Mouse (Mus musculus) hindbrain, embryonic 10.5 days (tissue): ENCODE data around the gene Chrna9. TPM values are rescaled to one million over a fixed set of nuclear protein-coding genes. Genes with fewer than 3 reads are reported as not detected.

Source experiments
- DNase-seq: peaks from one replicate; pipeline ENCODE4 v3.0.0-alpha.2; 2017; ENCODE audit warnings: low spot score
- H3K27ac ChIP-seq: fragments of 300-500 bp; sonication (generic); 2 replicates; pipeline ENCODE4 v1.5.1; 2016; ENCODE audit warnings: mild to moderate bottlenecking, moderate library complexity
- H3K27me3 ChIP-seq: fragments of 300-500 bp; sonication (generic); 2 replicates; pipeline ENCODE4 v1.6.1; 2016; ENCODE audit warnings: mild to moderate bottlenecking; ENCODE audit not compliant: poor library complexity, insufficient read depth, severe bottlenecking
- H3K36me3 ChIP-seq: fragments of 300-500 bp; sonication (generic); 2 replicates; pipeline ENCODE4 v1.6.1; 2016; ENCODE audit warnings: mild to moderate bottlenecking, moderate library complexity
- H3K4me1 ChIP-seq: fragments of 300-500 bp; sonication (generic); replicated peaks from 2 replicates; pipeline ENCODE4 v1.6.1; 2016; ENCODE audit warnings: mild to moderate bottlenecking
- H3K4me3 ChIP-seq: fragments of 300-500 bp; sonication (generic); 2 replicates; pipeline ENCODE4 v1.5.1; 2016; ENCODE audit warnings: mild to moderate bottlenecking, moderate library complexity
- H3K9me3 ChIP-seq: fragments of 300-500 bp; sonication (generic); 2 replicates; pipeline ENCODE4 v1.6.1; 2016; ENCODE audit warnings: mild to moderate bottlenecking, moderate library complexity
- WGBS: fragments of 180-500 bp; shearing (Covaris S2); methylation state at CpG from one replicate; pipeline ENCODE4 v1.1.7; 2016; 5-methylcytosine and 5-hydroxymethylcytosine counted together
- polyA plus RNA-seq: library from polyadenylated mRNA; unstranded; fragments of >200 nt; fragmentation: Nextera tagmentation; extraction: Ambion mirVana; gene quantifications from 2 replicates; pipeline ENCODE4 v1.2.1, GENCODE M21; 2016

Chrna9 gene
- polyA plus RNA-seq, 1 experiment from 2014 or later: 0.31 TPM

DNA sequence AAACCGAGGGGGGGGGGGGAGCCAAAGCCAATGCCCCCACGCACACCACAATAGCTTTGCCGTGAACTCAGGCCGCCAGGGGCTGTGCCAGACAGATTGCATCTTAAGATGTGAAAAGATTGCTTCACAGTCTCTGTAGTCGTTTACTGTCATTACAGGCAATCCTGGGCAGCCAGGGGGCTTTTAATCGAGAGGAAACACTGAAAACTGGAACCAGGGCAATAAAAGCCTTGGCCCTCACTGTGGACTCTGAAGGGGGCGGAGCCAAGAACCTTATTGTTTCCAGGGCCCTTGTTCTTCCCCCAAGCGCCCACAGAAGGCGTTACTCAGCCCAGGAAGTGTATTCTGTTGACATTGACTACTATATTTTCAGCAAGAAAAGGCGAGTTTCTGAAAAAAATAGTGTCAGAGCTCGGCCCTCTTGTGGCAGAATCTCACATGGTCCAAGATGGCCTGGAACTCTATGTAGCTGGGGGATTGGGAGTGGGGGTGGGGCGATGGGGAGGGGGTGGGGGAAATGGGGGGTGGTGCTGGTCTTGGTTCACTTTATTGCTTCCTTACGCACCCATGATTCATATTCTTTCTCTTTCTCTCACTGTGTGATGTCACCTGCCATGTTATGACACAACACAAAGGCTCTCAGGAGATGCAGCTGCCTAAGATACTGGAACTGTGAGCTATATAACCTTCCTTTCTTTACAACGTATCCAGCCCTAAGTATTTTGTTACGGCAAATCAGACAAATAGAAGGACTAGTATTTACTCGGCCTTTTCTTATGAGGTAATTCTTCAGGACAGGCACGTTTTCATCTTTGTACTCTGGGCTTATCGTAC lies 16.2 kb downstream of the Chrna9 start:
- no peaks in the 10 kb centered on the region for H3K36me3 ChIP-seq
- no peaks in the 10 kb centered on the region for H3K9me3 ChIP-seq
- no peaks in the 10 kb centered on the region for H3K27me3 ChIP-seq
- peak overlapping the region; percentile 24 for H3K4me3 ChIP-seq
- 55% methylated on average over 18 of the region's 18 CpGs for WGBS
- peak overlapping the region; percentile 91 for H3K27ac ChIP-seq
- H3K4me1 ChIP-seq: peaks cover 37% of the 10 kb centered on the region
- DNase-seq: peak; percentile 71

GRCm38 (mm10) chr5:65951513-65951909 lies 16.8 kb downstream of the Chrna9 start:
- 70% methylated on average over 4 of the region's 4 CpGs for WGBS
- Histone ChIP-seq H3K27ac (peak overlapping the region; percentile 91), H3K4me3 (no peak overlapping the region), H3K4me1 (peaks cover 39% of the 10 kb centered on the region), H3K36me3 (no peaks in the 10 kb centered on the region), H3K27me3 (no peaks in the 10 kb centered on the region), H3K9me3 (no peaks in the 10 kb centered on the region)
- DNase-seq: no peak

DNA sequence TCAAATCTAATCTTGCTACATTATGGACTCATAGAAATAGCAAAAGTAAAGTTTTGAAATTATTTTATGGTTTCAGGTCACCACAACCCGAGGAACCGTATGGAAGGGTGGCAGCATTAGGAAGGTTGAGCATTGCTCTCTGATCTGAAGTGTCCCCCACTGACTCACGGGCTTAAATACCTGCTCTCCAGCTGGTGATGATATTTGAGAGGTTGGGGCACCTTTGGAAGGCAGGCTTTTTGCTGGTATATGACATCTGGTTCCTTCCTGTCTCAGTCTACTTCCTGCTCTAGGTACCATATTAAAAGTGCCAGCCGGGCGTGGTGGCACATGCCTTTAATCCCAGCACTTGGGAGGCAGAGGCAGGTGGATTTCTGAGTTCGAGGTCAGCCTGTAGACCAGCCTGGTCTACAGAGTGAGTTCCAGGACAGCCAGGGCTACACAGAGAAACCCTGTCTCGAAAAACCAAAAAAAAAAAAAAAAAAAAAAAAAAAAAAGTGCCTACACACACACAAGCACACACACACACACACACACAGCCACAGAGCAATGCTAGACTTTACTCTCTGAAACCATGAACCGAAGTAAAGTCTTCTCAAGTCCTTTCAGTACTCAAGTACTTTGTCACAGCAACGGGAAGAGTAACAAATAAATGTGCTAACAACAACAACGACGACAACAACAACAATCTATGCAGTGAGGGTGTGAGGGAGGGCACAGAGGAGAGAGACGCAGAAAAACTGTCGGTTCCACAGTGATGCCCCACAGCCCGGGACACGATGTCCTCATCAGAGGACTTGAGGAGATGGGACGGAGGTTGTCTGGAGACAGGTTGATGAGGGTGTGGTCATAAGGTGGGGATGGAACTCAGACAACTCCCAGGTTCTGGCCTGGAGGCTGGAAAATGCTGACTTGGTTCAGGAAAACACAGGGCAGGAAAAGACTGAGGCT lies 19.7 kb downstream of the Chrna9 start:
- H3K27me3 ChIP-seq: no peaks in the 10 kb centered on the region
- no peak for DNase-seq
- no peaks in the 10 kb centered on the region for H3K9me3 ChIP-seq
- 94% methylated on average over 16 of the region's 16 CpGs for WGBS
- H3K27ac ChIP-seq: peak overlapping the region; percentile 81
- peaks cover 32% of the 10 kb centered on the region for H3K4me1 ChIP-seq
- no peaks in the 10 kb centered on the region for H3K36me3 ChIP-seq
- H3K4me3 ChIP-seq: no peak overlapping the region

DNA sequence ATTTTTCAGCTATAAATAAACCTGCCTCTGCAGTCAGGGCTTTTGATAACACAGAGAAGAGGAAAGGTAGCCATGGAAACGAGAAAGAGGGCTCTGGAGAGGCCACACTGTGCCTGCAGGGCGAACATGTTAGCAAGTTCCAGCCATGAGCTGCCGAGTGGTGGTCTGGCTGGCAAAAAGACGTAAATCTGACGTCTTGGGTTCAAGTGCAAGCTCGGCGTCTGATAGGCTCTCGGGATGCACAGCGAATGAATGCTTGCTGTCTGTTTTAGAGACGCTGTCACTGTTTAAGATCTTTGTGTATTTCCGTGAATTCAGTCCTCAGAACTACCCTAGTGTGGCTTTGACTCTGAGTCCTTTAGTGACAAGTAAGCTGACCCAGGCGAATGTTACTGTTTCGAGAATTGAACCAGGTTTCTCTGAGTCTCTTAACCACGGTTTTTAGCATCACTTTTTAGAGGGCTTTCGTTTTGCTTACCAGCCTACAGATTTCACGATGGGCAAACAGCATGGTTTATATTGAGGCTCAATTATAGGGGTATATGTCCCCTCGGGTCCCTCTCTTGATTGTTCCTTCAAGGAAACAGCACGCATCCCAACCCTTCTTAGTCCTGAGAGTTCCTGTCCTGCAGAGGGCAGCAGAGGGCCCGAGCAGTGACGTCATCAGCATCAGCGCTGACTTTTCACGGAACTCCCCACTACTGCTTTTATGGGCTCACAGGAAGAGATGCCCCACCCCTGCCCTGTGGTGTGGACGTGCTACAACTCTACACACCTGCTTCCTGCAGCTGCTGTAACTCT lies 20.8 kb downstream of the Chrna9 start:
- peak; percentile 83 for DNase-seq
- 45% methylated on average over 23 of the region's 23 CpGs for WGBS

DNA sequence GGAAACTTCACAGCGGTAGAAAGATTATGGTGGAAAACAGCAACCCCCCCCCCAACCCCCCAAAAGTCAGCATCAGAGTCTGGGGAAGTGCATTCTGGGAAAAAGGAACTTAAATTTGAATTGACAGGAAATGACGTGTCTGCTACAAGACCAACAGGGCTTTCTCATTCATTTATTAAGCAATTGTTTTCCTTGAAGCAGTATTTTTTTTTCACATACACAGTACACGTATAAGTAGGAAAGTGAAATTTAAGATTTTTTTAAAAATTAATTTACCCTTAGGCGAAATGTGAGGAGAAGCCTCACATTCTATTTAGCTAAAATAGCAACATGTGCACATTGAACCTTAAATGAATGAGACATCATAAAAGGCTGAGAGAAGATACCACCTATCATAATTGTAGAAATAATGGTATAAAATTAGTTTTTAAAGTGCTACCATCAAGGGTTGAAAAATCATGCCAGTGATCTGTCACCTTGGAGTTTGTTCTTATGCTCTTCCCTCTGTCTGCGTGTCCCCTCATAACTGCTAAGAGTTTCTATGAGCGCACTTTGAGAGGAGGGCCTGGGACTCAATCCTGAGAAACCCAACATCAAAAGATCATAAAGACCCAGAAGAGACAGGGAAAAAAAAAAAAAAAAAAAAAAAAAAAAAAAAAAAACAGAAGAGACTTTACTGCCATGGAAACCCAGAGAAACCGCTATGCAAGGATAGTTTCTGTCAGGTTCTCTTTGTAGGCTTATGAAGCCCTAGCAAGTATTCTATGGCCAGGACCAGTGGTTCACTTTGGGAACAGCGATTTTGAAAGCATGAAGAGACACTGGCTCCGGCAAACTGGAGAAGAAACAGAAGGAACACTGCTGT lies 21.7 kb downstream of the Chrna9 start:
- Histone ChIP-seq H3K27me3 (no peaks in the 10 kb centered on the region), H3K36me3 (no peaks in the 10 kb centered on the region), H3K4me3 (peak overlapping the region; percentile 45), H3K4me1 (peaks cover 16% of the 10 kb centered on the region), H3K27ac (peak overlapping the region; percentile 81), H3K9me3 (no peaks in the 10 kb centered on the region)
- no peak for DNase-seq
- WGBS: 80% methylated on average over 9 of the region's 9 CpGs

More for the DNA sequence above, 20.8 kb downstream of the Chrna9 start:
- no peaks in the 10 kb centered on the region for H3K9me3 ChIP-seq
- H3K27ac ChIP-seq: peak overlapping the region; percentile 81
- no peaks in the 10 kb centered on the region for H3K27me3 ChIP-seq
- H3K36me3 ChIP-seq: no peaks in the 10 kb centered on the region
- H3K4me1 ChIP-seq: peaks cover 24% of the 10 kb centered on the region
- H3K4me3 ChIP-seq: peak overlapping the region; percentile 45

GRCm38 (mm10) chr5:65958597-65958996 lies 23.9 kb downstream of the Chrna9 start:
- H3K4me1 ChIP-seq: peaks cover 13% of the 10 kb centered on the region
- DNase-seq: no peak
- WGBS: 6% methylated on average over 4 of the region's 4 CpGs

GRCm38 (mm10) chr5:65959893-65960596 lies 25.3 kb downstream of the Chrna9 start:
- Histone ChIP-seq H3K4me1 (peaks cover 9% of the 10 kb centered on the region), H3K36me3 (no peaks in the 10 kb centered on the region), H3K27me3 (no peaks in the 10 kb centered on the region), H3K4me3 (no peak overlapping the region), H3K9me3 (no peaks in the 10 kb centered on the region), H3K27ac (no peak overlapping the region)
- no peak for DNase-seq
- WGBS: 74% methylated on average over 5 of the region's 5 CpGs

More at GRCm38 (mm10) chr5:65958597-65958996, 23.9 kb downstream of the Chrna9 start:
- Histone ChIP-seq H3K27ac (no peak overlapping the region), H3K4me3 (no peak overlapping the region), H3K27me3 (no peaks in the 10 kb centered on the region), H3K36me3 (no peaks in the 10 kb centered on the region), H3K9me3 (no peaks in the 10 kb centered on the region)

DNA sequence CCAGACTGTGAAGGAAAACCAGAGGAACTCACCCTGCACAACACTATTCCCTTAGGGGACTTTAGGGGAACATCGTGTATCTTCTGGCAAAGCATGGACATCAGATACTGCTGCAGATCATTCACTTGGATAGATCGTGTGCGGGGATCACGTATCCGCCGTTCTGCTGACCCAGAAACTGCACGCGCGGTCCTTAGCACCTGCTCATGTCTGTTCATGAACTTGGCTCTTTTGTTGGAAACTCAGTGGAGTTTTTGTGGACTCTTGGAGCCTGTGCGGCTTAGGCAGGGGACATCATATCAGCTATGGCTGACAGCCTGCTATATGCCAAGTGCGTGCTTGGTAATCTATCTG lies 25.9 kb downstream of the Chrna9 start:
- no peak overlapping the region for H3K27ac ChIP-seq
- H3K27me3 ChIP-seq: no peaks in the 10 kb centered on the region
- peaks cover 4% of the 10 kb centered on the region; the same call in 1 of the 2 replicates for H3K4me1 ChIP-seq
- 93% methylated on average over 11 of the region's 11 CpGs for WGBS
- no peak overlapping the region for H3K4me3 ChIP-seq
- no peak for DNase-seq
- no peaks in the 10 kb centered on the region for H3K36me3 ChIP-seq
- H3K9me3 ChIP-seq: no peaks in the 10 kb centered on the region

GRCm38 (mm10) chr5:65963291-65963690 lies 28.6 kb downstream of the Chrna9 start:
- H3K9me3 ChIP-seq: no peaks in the 10 kb centered on the region
- H3K27me3 ChIP-seq: no peaks in the 10 kb centered on the region
- DNase-seq: no peak
- no peak overlapping the region for H3K4me3 ChIP-seq
- WGBS: 92% methylated on average over 5 of the region's 5 CpGs
- H3K36me3 ChIP-seq: no peaks in the 10 kb centered on the region
- 0 out of 2 replicates have a peak, but pooled peaks cover 5% of the 10 kb centered on the region for H3K4me1 ChIP-seq
- H3K27ac ChIP-seq: no peak overlapping the region

- Histone ChIP-seq H3K27me3 (no peaks in the 10 kb centered on the region), H3K4me3 (no peak overlapping the region), H3K9me3 (no peaks in the 10 kb centered on the region), H3K27ac (no peak overlapping the region), H3K36me3 (no peaks in the 10 kb centered on the region), H3K4me1 (0 out of 2 replicates have a peak, but pooled peaks cover 5% of the 10 kb centered on the region)
- no peak for DNase-seq
- 73% methylated on average over 7 of the region's 7 CpGs for WGBS
Measured at GRCm38 (mm10) chr5:65965771-65966279, 31.1 kb downstream of the Chrna9 start.

- Histone ChIP-seq H3K27ac (no peak overlapping the region), H3K27me3 (no peaks in the 10 kb centered on the region), H3K9me3 (no peaks in the 10 kb centered on the region), H3K36me3 (no peaks in the 10 kb centered on the region), H3K4me3 (no peak overlapping the region), H3K4me1 (0 out of 2 replicates have a peak, but pooled peaks cover 5% of the 10 kb centered on the region)
- no peak for DNase-seq
- 51% methylated on average over 12 of the region's 12 CpGs for WGBS
Measured at GRCm38 (mm10) chr5:65967091-65967490, 32.4 kb downstream of the Chrna9 start.
